Mouse (Mus musculus): ENCODE data around the gene Slc44a1.

- TF ChIP-seq CTCF (IDR thresholded peaks at IDR 0.05; ENCODE audit: borderline replicate concordance, extremely low read depth, insufficient read depth, insufficient read length) (no peak), POLR2A (IDR thresholded peaks at IDR 0.05; ENCODE audit: borderline replicate concordance, extremely low read depth, insufficient read depth, insufficient read length, poor library complexity, severe bottlenecking) (no peak)
Measured at GRCm38 (mm10) chr4:53543421-53543820, 103.2 kb downstream of the Slc44a1 start.
